Mouse (Mus musculus) gastrocnemius, postnatal 4 days (tissue): ENCODE results near the gene Oas1d. TPM values are rescaled to one million over a fixed set of nuclear protein-coding genes. Genes with fewer than 3 reads are reported as not detected.
"Not testable (repeated sequence)": the region's sequence is repeated elsewhere in the genome, so short reads cannot be mapped to it uniquely, and the experiment has no call there.

Experiments
- DNase-seq, 2 experiments: peaks; one replicate each; pipeline ENCODE4 v3.0.0; 2021 to 2022; ENCODE audit warnings: low spot score in 2 of 2, mixed read lengths in 2 of 2
- long read RNA-seq, 2 experiments: library from polyadenylated mRNA; stranded (forward); transcript quantifications; one replicate each; pipeline ENCODE4 v2.0.0; 2021
- total RNA-seq, 2 experiments: library from RNA; stranded (reverse); gene quantifications; 2 replicates each; pipeline ENCODE4 v1.2.3; 2021

Gene Oas1d
- not detected for total RNA-seq
- long read RNA-seq, experiment 1: 0 reads
- long read RNA-seq, experiment 2: 0 reads

- DNase-seq: not testable (repeated sequence)
Observed at GRCm38 (mm10) chr5:120914204-120914603, at the start of gene Oas1d. Gene Oas1d, plus strand, starts transcription at chr5:120914536.

- no peak for DNase-seq
Observed at GRCm38 (mm10) chr5:120865336-120865860, 48.9 kb upstream of the Oas1d start.

- no peak for DNase-seq
Observed at GRCm38 (mm10) chr5:120869436-120870015, 44.8 kb upstream of the Oas1d start.

GRCm38 (mm10) chr5:120870081-120870480, 44.3 kb upstream of the Oas1d start:
- DNase-seq: no peak

- DNase-seq: no peak
Observed at GRCm38 (mm10) chr5:120870782-120871181, 43.6 kb upstream of the Oas1d start.

- no peak for DNase-seq
Observed at GRCm38 (mm10) chr5:120871469-120871868, 42.9 kb upstream of the Oas1d start.

GRCm38 (mm10) chr5:120876839-120877238, 37.5 kb upstream of the Oas1d start:
- DNase-seq: not testable (repeated sequence)

GRCm38 (mm10) chr5:120877407-120877806, 36.9 kb upstream of the Oas1d start:
- not testable (repeated sequence) for DNase-seq

- not testable (repeated sequence) for DNase-seq
Observed at GRCm38 (mm10) chr5:120878803-120879202, 35.5 kb upstream of the Oas1d start.

- not testable (repeated sequence) for DNase-seq
Observed at GRCm38 (mm10) chr5:120881681-120882080, 32.7 kb upstream of the Oas1d start.

- DNase-seq: not testable (repeated sequence)
Observed at GRCm38 (mm10) chr5:120887413-120887812, 26.9 kb upstream of the Oas1d start, which contains the start of gene Oas1g. Gene Oas1g, minus strand, starts transcription at chr5:120887613.

GRCm38 (mm10) chr5:120887831-120888230, 26.5 kb upstream of the Oas1d start:
- DNase-seq: no peak

- DNase-seq: not testable (repeated sequence)
Observed at GRCm38 (mm10) chr5:120888294-120888815, 26.0 kb upstream of the Oas1d start.

GRCm38 (mm10) chr5:120890026-120890425, 24.3 kb upstream of the Oas1d start:
- no peak for DNase-seq

- DNase-seq: no peak
Observed at GRCm38 (mm10) chr5:120890991-120891390, 23.3 kb upstream of the Oas1d start.

- not testable (repeated sequence) for DNase-seq
Observed at GRCm38 (mm10) chr5:120891566-120892242, 22.6 kb upstream of the Oas1d start.

GRCm38 (mm10) chr5:120892243-120892660, 22.1 kb upstream of the Oas1d start:
- no peak for DNase-seq

- not testable (repeated sequence) for DNase-seq
Observed at GRCm38 (mm10) chr5:120893866-120894265, 20.5 kb upstream of the Oas1d start.

GRCm38 (mm10) chr5:120894692-120895091, 19.6 kb upstream of the Oas1d start:
- not testable (repeated sequence) for DNase-seq

- DNase-seq: no peak
Observed at GRCm38 (mm10) chr5:120895231-120895900, 19.0 kb upstream of the Oas1d start.

- DNase-seq: no peak
Observed at GRCm38 (mm10) chr5:120898307-120898706, 16.0 kb upstream of the Oas1d start.
